Mouse (Mus musculus) CH12.LX (cell line): ENCODE results near the gene Selenoi.

Experiments
- BHLHE40 ChIP-seq: IDR thresholded peaks from 2 replicates; pipeline ENCODE4 v1.6.1; 2011; ENCODE audit warnings: mild to moderate bottlenecking, low read depth, low read length, improper control_type of control experiment
- ELF1 ChIP-seq: IDR thresholded peaks from 2 replicates; pipeline ENCODE4 v1.6.1; 2014; ENCODE audit warnings: low read depth, mild to moderate bottlenecking, inconsistent platforms, low read length, improper control_type of control experiment
- EP300 ChIP-seq: IDR thresholded peaks from 2 replicates; pipeline ENCODE4 v1.6.1; 2011; ENCODE audit warnings: low read length, improper control_type of control experiment
- JUND ChIP-seq: conservative IDR thresholded peaks from 2 replicates; pipeline ENCODE4 v1.6.1; 2011; ENCODE audit warnings: low read depth, low read length, improper control_type of control experiment
- NRF1 ChIP-seq: IDR thresholded peaks from 2 replicates; pipeline ENCODE4 v1.6.1; 2014; ENCODE audit warnings: low read depth, mild to moderate bottlenecking, inconsistent platforms, low read length, improper control_type of control experiment, moderate library complexity
- POLR2A ChIP-seq: IDR thresholded peaks from 2 replicates; pipeline ENCODE4 v1.6.1; 2011; ENCODE audit warnings: low read depth, mild to moderate bottlenecking, improper control_type of control experiment, low read length
- SIN3A ChIP-seq: IDR thresholded peaks from 2 replicates; pipeline ENCODE4 v1.6.1; 2012; ENCODE audit warnings: low read length, improper control_type of control experiment, inconsistent platforms
- ZC3H11A ChIP-seq: IDR thresholded peaks from 2 replicates; pipeline ENCODE4 v1.6.1; 2012; ENCODE audit warnings: low read depth, mild to moderate bottlenecking, inconsistent platforms, low read length, improper control_type of control experiment
- ZNF384 ChIP-seq: IDR thresholded peaks from 2 replicates; pipeline ENCODE4 v1.6.1; 2012; ENCODE audit warnings: low read depth, low read length, improper control_type of control experiment, inconsistent platforms

GRCm38 (mm10) chr5:30205493-30205892 is 26.9 kb upstream of the Selenoi start, which contains the start of gene Adgrf3:
- TF ChIP-seq SIN3A (no peak), POLR2A (no peak), BHLHE40 (no peak), NRF1 (no peak), ELF1 (no peak), ZC3H11A (no peak), EP300 (no peak), ZNF384 (no peak), JUND (no peak)
